In the genomic region with DNA sequence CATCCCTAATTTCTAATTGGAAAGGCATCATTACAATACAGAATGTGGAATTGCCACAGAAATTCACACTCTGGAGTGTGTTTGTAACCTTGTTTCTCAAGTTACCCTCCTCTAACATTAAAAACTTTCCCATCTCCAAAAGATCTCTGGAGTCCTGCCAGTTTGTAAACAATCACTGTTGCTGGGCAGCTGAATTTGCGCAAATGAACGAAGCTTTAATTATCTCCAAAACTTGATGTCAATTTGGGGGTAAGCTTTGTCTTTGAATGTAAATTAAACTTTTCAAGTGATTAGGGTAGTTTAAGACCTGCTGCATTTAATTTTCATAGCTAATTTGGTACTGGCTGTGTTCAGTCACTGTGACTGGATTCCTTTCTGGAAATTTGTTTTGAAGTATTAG, we compare ENCODE assay signal across 25 mouse cellular contexts.
DNase-seq lines count a peak whose midpoint lies in the region; ATAC-seq and TF ChIP-seq lines count a peak whose summit lies in the region.
"Had no signal": no experiment of that assay in that cellular context is flagged by ENCODE, and none has a peak within 500 bp of the region (broad histone marks: within the 10 kb centered on the region; RNA-seq: fewer than 3 reads in every experiment).

No protein-coding gene starts in this region.

- no peak overlapping the region for H3K4me2 ChIP-seq in forebrain, embryonic 12.5 days
- H3K4me2 ChIP-seq in liver, embryonic 11.5 days, result no peak overlapping the region
- H3K4me2 ChIP-seq: embryonic facial prominence, embryonic 15.5 days; heart, embryonic 11.5 days; hindbrain, embryonic 12.5 days; hindbrain, embryonic 15.5 days had no signal

- H3K36me3 ChIP-seq in forebrain, embryonic 12.5 days (replicated peaks), result no peaks in the 10 kb centered on the region
- no peaks in the 10 kb centered on the region for H3K36me3 ChIP-seq in forebrain, embryonic 10.5 days (replicated peaks)
- H3K36me3 ChIP-seq in liver, adult 2 months (ENCODE audit: control insufficient read depth, insufficient read depth, low read length), result no peaks in the 10 kb centered on the region
- no peaks in the 10 kb centered on the region for H3K36me3 ChIP-seq in liver, embryonic 11.5 days (ENCODE audit: control insufficient read depth, insufficient read depth, low read length)
- H3K36me3 ChIP-seq: embryonic facial prominence, embryonic 15.5 days; G1E; hindbrain, embryonic 12.5 days; hindbrain, embryonic 15.5 days had no signal

- H3K9ac ChIP-seq in forebrain, embryonic 12.5 days, result no peak overlapping the region
- no peak overlapping the region for H3K9ac ChIP-seq in liver, adult 2 months (ENCODE audit: low read depth, low read length)
- no peak overlapping the region for H3K9ac ChIP-seq in liver, embryonic 11.5 days (ENCODE audit: low read depth, low read length)
- H3K9ac ChIP-seq: embryonic facial prominence, embryonic 15.5 days; hindbrain, embryonic 12.5 days; hindbrain, embryonic 15.5 days had no signal

- WGBS in forebrain, embryonic 12.5 days, result 54% methylated on average over 2 of the region's 2 CpGs
- 89% methylated on average over 2 of the region's 2 CpGs for WGBS in forebrain, embryonic 10.5 days
- WGBS in liver, adult 2 months, result 45% methylated on average over 2 of the region's 2 CpGs
- 91% methylated on average over 2 of the region's 2 CpGs for WGBS in liver, embryonic 11.5 days

- no peaks in the 10 kb centered on the region for H3K4me1 ChIP-seq in forebrain, embryonic 12.5 days
- no peaks in the 10 kb centered on the region for H3K4me1 ChIP-seq in forebrain, embryonic 10.5 days
- H3K4me1 ChIP-seq in liver, adult 2 months (ENCODE audit: control insufficient read depth, insufficient read depth, low read length), result no peaks in the 10 kb centered on the region
- H3K4me1 ChIP-seq in liver, embryonic 11.5 days (replicated peaks; ENCODE audit: control insufficient read depth, insufficient read depth, low read length), result no peaks in the 10 kb centered on the region
- H3K4me1 ChIP-seq: embryonic facial prominence, embryonic 15.5 days; hindbrain, embryonic 12.5 days; hindbrain, embryonic 15.5 days had no signal

- no peak for DNase-seq in forebrain, embryonic 10.5 days (ENCODE audit: extremely low spot score, low spot score)
- DNase-seq in liver, adult 2 months (ENCODE audit: extremely low read depth, low read depth, low spot score), result peak; percentile 36
- DNase-seq in liver, embryonic 11.5 days (ENCODE audit: low spot score), result no peak
- peak; percentile 14 for DNase-seq in Muller cell, postnatal 12 days (ENCODE audit: inconsistent ontology term)
- no peak for DNase-seq in left cerebral cortex, postnatal 25 days (ENCODE audit: low spot score in 2 of 2)
- DNase-seq: adrenal gland, adult 2 months; adrenal gland, postnatal 14 days; B cell, adult 2 months; cerebellum, adult 11-12 months; cerebellum, adult 8-10 months; cerebellum, postnatal 10 days; cerebellum, postnatal 36 days; embryo, embryonic 11 days; gastrocnemius, adult 2 months; gastrocnemius, postnatal 14 days; heart, adult 11 months had no signal

- H3K79me2 ChIP-seq in liver, adult 2 months (ENCODE audit: control insufficient read depth, insufficient read depth, low read length), result no peaks in the 10 kb centered on the region

- no peak overlapping the region for H3K27ac ChIP-seq in forebrain, embryonic 12.5 days
- no peak overlapping the region for H3K27ac ChIP-seq in forebrain, embryonic 10.5 days
- H3K27ac ChIP-seq in liver, adult 2 months (replicated peaks; ENCODE audit: insufficient read depth, low read depth, low read length), result no peak overlapping the region
- H3K27ac ChIP-seq in liver, embryonic 11.5 days (ENCODE audit: low read depth, low read length), result no peak overlapping the region
- H3K27ac ChIP-seq: embryonic facial prominence, embryonic 15.5 days; gastrocnemius, adult 2 months; hindbrain, embryonic 12.5 days; hindbrain, embryonic 15.5 days had no signal

- no peaks in the 10 kb centered on the region for H3K9me3 ChIP-seq in forebrain, embryonic 12.5 days
- no peaks in the 10 kb centered on the region for H3K9me3 ChIP-seq in forebrain, embryonic 10.5 days
- H3K9me3 ChIP-seq in liver, embryonic 11.5 days (ENCODE audit: control insufficient read depth, low read length), result no peaks in the 10 kb centered on the region
- H3K9me3 ChIP-seq: embryonic facial prominence, embryonic 15.5 days; G1E; hindbrain, embryonic 12.5 days; hindbrain, embryonic 15.5 days had no signal

- TF ChIP-seq POLR2A in liver, adult 2 months (IDR thresholded peaks at IDR 0.05; ENCODE audit: extremely low read depth, insufficient read depth, low read length), result no peak

- intact Hi-C loops in left cerebral cortex, postnatal 25 days (cut with DNase I), result no loop called here

- no peak for TF ChIP-seq CTCF in liver, adult 2 months (IDR thresholded peaks at IDR 0.05; ENCODE audit: low read depth, low read length)

- peak; percentile 27; the same call in 1 of the 2 replicates for ATAC-seq in forebrain, embryonic 12.5 days (ENCODE audit: low FRiP score)
- ATAC-seq in liver, embryonic 11.5 days (replicated peaks; ENCODE audit: low FRiP score), result no peak
- ATAC-seq: forebrain, embryonic 16.5 days; intestine, postnatal 0 days had no signal

- no peak overlapping the region for H3K4me3 ChIP-seq in forebrain, embryonic 12.5 days (replicated peaks)
- no peak overlapping the region for H3K4me3 ChIP-seq in forebrain, embryonic 10.5 days
- H3K4me3 ChIP-seq in liver, adult 2 months (ENCODE audit: insufficient read depth, low read depth, low read length), result no peak overlapping the region
- no peak overlapping the region for H3K4me3 ChIP-seq in liver, embryonic 11.5 days (ENCODE audit: low read depth, low read length)
- H3K4me3 ChIP-seq: embryonic facial prominence, embryonic 15.5 days; gastrocnemius, adult 2 months; hindbrain, embryonic 12.5 days; hindbrain, embryonic 15.5 days had no signal

- H3K27me3 ChIP-seq in forebrain, embryonic 12.5 days, result no peaks in the 10 kb centered on the region
- H3K27me3 ChIP-seq in forebrain, embryonic 10.5 days (ENCODE audit: poor library complexity, severe bottlenecking), result no peaks in the 10 kb centered on the region
- H3K27me3 ChIP-seq in liver, adult 2 months (ENCODE audit: control insufficient read depth, insufficient read depth, low read length), result no peaks in the 10 kb centered on the region
- no peaks in the 10 kb centered on the region for H3K27me3 ChIP-seq in liver, embryonic 11.5 days (replicated peaks; ENCODE audit: control insufficient read depth, insufficient read depth, low read length)
- H3K27me3 ChIP-seq: CH12.LX; embryonic facial prominence, embryonic 15.5 days; hindbrain, embryonic 12.5 days; hindbrain, embryonic 15.5 days had no signal

Comparison
In these comparisons a context has a peak if more than half of its experiments do, and no peak if none do; other contexts are left out.
1. DNase-seq: peak in liver, adult 2 months (single experiment) and Muller cell, postnatal 12 days (single experiment); none in forebrain, embryonic 10.5 days (single experiment), liver, embryonic 11.5 days (single experiment) and left cerebral cortex, postnatal 25 days (0 of 2).